Mouse (Mus musculus) bone marrow, adult 2 months (tissue): ENCODE measurements around the gene Igf2.

Experiments
- CTCF ChIP-seq: fragments of 200-500 bp; IDR thresholded peaks from 2 replicates; pipeline ENCODE4 v1.5.1; 2011; ENCODE audit warnings: low read length, control low read depth; ENCODE audit not compliant: control insufficient read depth, insufficient read depth
- POLR2A ChIP-seq: fragments of 200-500 bp; IDR thresholded peaks from 2 replicates; pipeline ENCODE4 v1.6.1; 2011; ENCODE audit warnings: low read depth, mild to moderate bottlenecking, control low read depth, low read length, borderline replicate concordance; ENCODE audit not compliant: control insufficient read depth

- TF ChIP-seq POLR2A (no peak), CTCF (no peak)
Measured at GRCm38 (mm10) chr7:142666659-142667058, at the start of gene Igf2.
